Mouse (Mus musculus) intestine, postnatal 0 days (tissue): ENCODE measurements around the gene Sipa1l2. TPM values are rescaled to one million over a fixed set of nuclear protein-coding genes. Genes with fewer than 3 reads are reported as not detected.

ENCODE experiments used
- ATAC-seq: fragments of 200-750 bp; cut with Nextera tagmentation; 2 replicates; pipeline ENCODE4 v1.8.0; 2017; ENCODE audit warnings: mild to moderate bottlenecking, moderate TSS enrichment, moderate library complexity
- H3K27ac ChIP-seq: fragments of 300-500 bp; sonication (generic); 2 replicates; pipeline ENCODE4 v1.5.1; 2014; ENCODE audit warnings: mild to moderate bottlenecking, low read depth, low read length, moderate library complexity
- H3K27me3 ChIP-seq: fragments of 300-500 bp; sonication (generic); replicated peaks from 2 replicates; pipeline ENCODE4 v1.6.1; 2014; ENCODE audit warnings: low read length, mixed read lengths; ENCODE audit not compliant: control insufficient read depth, insufficient read depth
- H3K36me3 ChIP-seq: fragments of 300-500 bp; sonication (generic); 2 replicates; pipeline ENCODE4 v1.6.1; 2014; ENCODE audit warnings: mild to moderate bottlenecking, moderate library complexity; ENCODE audit not compliant: control insufficient read depth, insufficient read depth
- H3K4me1 ChIP-seq: fragments of 300-500 bp; sonication (generic); replicated peaks from 2 replicates; pipeline ENCODE4 v1.6.1; 2014; ENCODE audit warnings: antibody characterized with exemption, low read length, mixed read lengths; ENCODE audit not compliant: control insufficient read depth, insufficient read depth
- H3K4me2 ChIP-seq: fragments of 300-500 bp; sonication (generic); replicated peaks from 2 replicates; pipeline ENCODE4 v1.6.1; 2014; ENCODE audit warnings: low read depth, mild to moderate bottlenecking, moderate library complexity
- H3K4me3 ChIP-seq: fragments of 300-500 bp; sonication (generic); 2 replicates; pipeline ENCODE4 v1.5.1; 2014; ENCODE audit warnings: low read depth, low read length
- H3K9ac ChIP-seq: fragments of 300-500 bp; sonication (generic); 2 replicates; pipeline ENCODE4 v1.6.1; 2014; ENCODE audit warnings: mild to moderate bottlenecking, low read depth, low read length
- H3K9me3 ChIP-seq: fragments of 300-500 bp; sonication (generic); 2 replicates; pipeline ENCODE4 v1.6.1; 2016; ENCODE audit warnings: mixed run types; ENCODE audit not compliant: control insufficient read depth
- CTCF ChIP-seq: sonication (generic); IDR thresholded peaks from 2 replicates; pipeline ENCODE4 v1.5.1; 2016; ENCODE audit warnings: low read depth, mild to moderate bottlenecking, control low read depth, antibody characterized with exemption, moderate library complexity
- WGBS: fragments of 180-500 bp; shearing (Covaris S2); extraction: QIAGEN DNeasy Blood & Tissue Kit; methylation state at CpG from one replicate; pipeline ENCODE4 v1.1.7; 2014; 5-methylcytosine and 5-hydroxymethylcytosine counted together
- polyA plus RNA-seq: library from polyadenylated mRNA; unstranded; fragments of >200 nt; fragmentation: Nextera tagmentation; extraction: Ambion mirVana; gene quantifications from 2 replicates; pipeline ENCODE4 v1.2.1, GENCODE M21; 2015

Sipa1l2 gene
- polyA plus RNA-seq, 1 experiment from 2014 or later = 4.5 TPM

- Histone ChIP-seq H3K4me2 (no peak overlapping the region), H3K27ac (no peak overlapping the region), H3K36me3 (peaks cover 32% of the 10 kb centered on the region), H3K9ac (no peak overlapping the region), H3K4me1 (no peaks in the 10 kb centered on the region), H3K9me3 (no peaks in the 10 kb centered on the region), H3K27me3 (no peaks in the 10 kb centered on the region), H3K4me3 (no peak overlapping the region)
- TF ChIP-seq CTCF = no peak
- 46% methylated on average over 6 of the region's 6 CpGs for WGBS
- no peak for ATAC-seq
Measured at GRCm38 (mm10) chr8:125416146-125416545, 153.5 kb downstream of the Sipa1l2 start.

- H3K27ac ChIP-seq = no peak overlapping the region
- no peak for ATAC-seq
- no peaks in the 10 kb centered on the region for H3K9me3 ChIP-seq
- no peaks in the 10 kb centered on the region for H3K4me1 ChIP-seq
- no peak overlapping the region for H3K9ac ChIP-seq
- no peaks in the 10 kb centered on the region for H3K27me3 ChIP-seq
- H3K4me3 ChIP-seq = no peak overlapping the region
- peaks cover 19% of the 10 kb centered on the region for H3K36me3 ChIP-seq
- no peak overlapping the region for H3K4me2 ChIP-seq
- WGBS = 84% methylated on average over 8 of the region's 8 CpGs
- TF ChIP-seq CTCF = no peak
Measured at GRCm38 (mm10) chr8:125414651-125415050, 155.0 kb downstream of the Sipa1l2 start.

GRCm38 (mm10) chr8:125413001-125413909, 156.4 kb downstream of the Sipa1l2 start:
- 33% methylated on average over 13 of the region's 13 CpGs for WGBS
- ATAC-seq = no peak
- Histone ChIP-seq H3K27me3 (no peaks in the 10 kb centered on the region), H3K9me3 (no peaks in the 10 kb centered on the region), H3K9ac (no peak overlapping the region), H3K27ac (no peak overlapping the region), H3K36me3 (peaks cover 7% of the 10 kb centered on the region; the same call in 1 of the 2 replicates), H3K4me2 (no peak overlapping the region), H3K4me1 (no peaks in the 10 kb centered on the region), H3K4me3 (no peak overlapping the region)
- no peak for TF ChIP-seq CTCF

GRCm38 (mm10) chr8:125410646-125411045, 159.0 kb downstream of the Sipa1l2 start:
- Histone ChIP-seq H3K9ac (no peak overlapping the region), H3K36me3 (no peaks in the 10 kb centered on the region), H3K4me1 (no peaks in the 10 kb centered on the region), H3K4me2 (no peak overlapping the region), H3K27me3 (no peaks in the 10 kb centered on the region), H3K9me3 (no peaks in the 10 kb centered on the region), H3K4me3 (no peak overlapping the region), H3K27ac (no peak overlapping the region)
- WGBS = 31% methylated on average over 5 of the region's 5 CpGs
- no peak for TF ChIP-seq CTCF
- no peak for ATAC-seq

- TF ChIP-seq CTCF = no peak
Measured at GRCm38 (mm10) chr8:125407672-125408071, 161.9 kb downstream of the Sipa1l2 start.

GRCm38 (mm10) chr8:125406453-125406852, 163.2 kb downstream of the Sipa1l2 start:
- Histone ChIP-seq H3K4me1 (no peaks in the 10 kb centered on the region), H3K9ac (no peak overlapping the region), H3K27ac (no peak overlapping the region), H3K27me3 (no peaks in the 10 kb centered on the region), H3K36me3 (no peaks in the 10 kb centered on the region), H3K4me2 (no peak overlapping the region), H3K9me3 (no peaks in the 10 kb centered on the region), H3K4me3 (no peak overlapping the region)
- TF ChIP-seq CTCF = no peak
- no peak for ATAC-seq
- 50% methylated on average over 5 of the region's 5 CpGs for WGBS

More at GRCm38 (mm10) chr8:125407672-125408071, 161.9 kb downstream of the Sipa1l2 start:
- no peaks in the 10 kb centered on the region for H3K36me3 ChIP-seq
- no peak for ATAC-seq
- H3K9me3 ChIP-seq = no peaks in the 10 kb centered on the region
- H3K9ac ChIP-seq = no peak overlapping the region
- WGBS = 39% methylated on average over 9 of the region's 9 CpGs
- H3K27ac ChIP-seq = no peak overlapping the region
- no peak overlapping the region for H3K4me2 ChIP-seq
- H3K4me3 ChIP-seq = no peak overlapping the region
- no peaks in the 10 kb centered on the region for H3K27me3 ChIP-seq
- H3K4me1 ChIP-seq = no peaks in the 10 kb centered on the region
